Mouse (Mus musculus) layer of hippocampus, adult 8-10 months (tissue): Measurements from ENCODE around the gene Plin2. TPM values are rescaled to one million over a fixed set of nuclear protein-coding genes. Genes with fewer than 3 reads are reported as not detected.

Experiments
- DNase-seq, 2 experiments: peaks; one replicate each; pipeline ENCODE4 v3.0.0; 2022; ENCODE audit warnings: low spot score in 2 of 2
- total RNA-seq, 4 experiments: library from RNA; stranded (reverse); gene quantifications; 2 replicates each; pipeline ENCODE4 v1.2.4; 2022

Plin2 gene
- 10 to 100 TPM; 17.4 to 28.7 (median 23.2) TPM for total RNA-seq

DNA sequence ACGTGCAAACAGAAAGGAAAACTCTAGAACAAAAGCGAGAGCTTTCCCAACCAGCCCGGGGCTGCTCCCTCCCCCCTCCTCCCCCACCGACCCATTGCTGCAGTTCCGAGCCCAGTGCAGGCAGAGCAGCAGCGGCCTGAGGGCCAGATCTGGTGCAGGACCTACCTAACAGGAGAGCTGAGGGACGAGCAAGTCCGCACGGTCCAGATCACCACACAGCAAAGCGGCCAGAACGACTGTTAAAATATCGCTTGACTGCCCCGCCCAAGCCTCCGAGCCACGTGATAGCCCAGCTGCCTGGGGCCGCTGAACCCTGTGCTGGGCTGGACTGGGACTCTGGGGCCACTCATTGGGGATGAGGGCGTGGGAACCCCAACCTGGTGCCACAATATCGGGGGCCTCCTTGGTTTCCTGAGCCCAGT, at the start of gene Plin2:
Gene Plin2, minus strand, starts transcription at position 281 of the 422 bp plus-strand sequence.
- DNase-seq, result peak in 1 of 2 experiments; percentile 12

DNA sequence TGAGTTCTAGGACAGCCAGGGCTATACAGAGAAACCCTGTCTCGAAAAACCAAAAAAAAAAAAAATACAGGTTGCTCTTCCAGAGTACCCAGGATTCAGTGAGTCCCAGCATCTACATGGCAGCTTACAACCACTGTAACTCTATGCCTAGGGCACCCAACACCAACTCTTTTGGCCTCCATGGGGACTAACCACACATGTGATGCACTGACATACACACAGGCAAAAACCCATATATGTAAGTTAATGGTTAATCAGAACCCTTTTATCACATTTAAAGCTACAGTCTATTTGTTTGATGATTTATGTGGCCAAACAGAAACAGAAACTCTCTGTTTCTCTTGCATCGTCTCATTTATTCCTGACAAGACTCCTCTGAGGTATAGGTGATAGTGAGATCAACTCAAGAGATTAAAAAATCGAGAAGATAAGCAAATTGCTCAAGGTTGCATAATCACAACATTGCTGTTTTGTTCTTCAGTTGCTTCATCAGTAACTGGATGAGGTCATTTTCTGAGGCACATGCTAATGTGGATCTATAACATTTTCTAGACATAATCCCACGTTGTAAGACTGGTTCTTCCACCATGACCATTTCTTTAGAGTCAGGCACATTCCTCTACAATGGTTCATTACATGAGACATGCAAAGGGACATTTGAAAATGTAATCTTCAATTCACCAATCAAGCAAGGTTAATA, 49.2 kb upstream of the Plin2 start:
- no peak for DNase-seq

DNA sequence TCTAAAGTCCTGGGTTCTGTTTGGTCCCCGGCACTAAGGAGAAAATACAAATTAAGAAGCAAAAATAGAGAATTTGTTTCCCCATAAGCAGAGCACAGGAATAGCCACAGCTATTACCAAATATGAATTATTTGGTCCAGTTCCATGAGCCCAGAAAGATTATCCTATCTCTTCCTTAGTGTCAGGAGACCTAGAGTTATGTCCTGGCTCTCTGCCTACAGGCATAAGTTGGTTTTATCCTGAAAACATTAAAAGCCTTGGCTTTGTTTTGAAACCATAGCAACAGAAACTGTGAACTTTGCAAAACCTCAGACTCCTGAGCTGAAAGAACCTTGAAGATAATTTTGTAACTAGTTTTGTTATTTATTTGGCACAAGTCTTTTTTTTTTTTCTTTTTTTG, 47.3 kb upstream of the Plin2 start:
- no peak for DNase-seq

DNA sequence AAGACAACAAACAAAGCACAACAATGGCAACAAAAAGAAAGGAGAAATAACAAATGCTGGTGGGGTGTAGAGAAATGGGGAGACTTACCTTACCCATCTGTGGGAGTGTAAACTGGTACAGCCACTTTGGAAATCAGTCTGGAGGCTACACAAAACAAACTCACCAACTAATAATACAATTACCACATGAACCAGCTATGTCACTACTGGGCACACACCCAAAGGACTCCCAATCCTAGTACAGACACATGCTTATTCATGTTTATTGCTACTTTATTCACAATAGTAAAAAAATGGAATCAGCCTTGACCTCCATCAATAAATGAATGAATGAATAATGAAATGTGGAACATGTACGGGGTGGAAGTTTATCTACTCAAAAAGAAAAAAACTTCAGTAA, 45.5 kb upstream of the Plin2 start:
- DNase-seq, result peak in 1 of 2 experiments; percentile 9

DNA sequence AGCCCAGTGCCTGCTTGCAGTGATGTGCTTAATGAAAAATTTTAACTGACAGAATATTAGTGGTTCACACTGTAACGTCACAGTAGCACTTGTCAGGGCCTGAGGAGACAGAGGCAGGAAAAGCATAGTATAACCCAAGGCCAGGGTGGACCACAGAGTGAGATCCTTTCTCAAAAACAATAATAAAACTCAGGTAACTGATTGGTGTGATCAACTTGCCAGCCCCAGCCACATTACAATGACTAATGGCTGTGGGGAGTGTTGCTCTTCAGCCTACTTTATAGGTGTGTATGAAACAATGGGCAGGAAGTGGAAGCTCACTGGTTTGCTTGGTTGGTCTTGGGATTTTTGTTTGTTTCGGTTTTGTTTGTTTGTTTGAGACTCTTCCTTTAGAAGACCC, 43.7 kb upstream of the Plin2 start:
- no peak for DNase-seq

DNA sequence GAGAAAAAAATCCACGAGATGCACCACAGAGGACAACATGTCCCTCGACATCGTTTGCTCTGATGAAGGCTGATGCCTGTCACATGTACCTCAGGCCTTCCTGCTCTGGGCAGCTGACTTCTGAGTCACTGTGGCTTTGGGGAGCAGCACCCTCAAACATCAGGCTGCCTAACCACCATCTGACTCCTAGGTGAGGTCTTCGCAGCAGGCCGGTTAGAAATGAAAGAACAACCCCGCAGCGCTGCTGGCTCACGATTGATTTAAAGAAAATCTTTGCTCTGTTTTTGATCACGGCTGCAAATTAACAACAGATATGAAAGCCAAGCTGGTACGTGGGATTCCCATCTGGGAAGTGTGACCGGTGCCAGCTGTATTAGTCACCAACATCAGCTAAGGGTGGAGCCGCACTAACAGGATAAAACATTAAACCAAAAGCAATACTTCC, 42.9 kb upstream of the Plin2 start:
- peak; percentile 66 to 85 for DNase-seq

DNA sequence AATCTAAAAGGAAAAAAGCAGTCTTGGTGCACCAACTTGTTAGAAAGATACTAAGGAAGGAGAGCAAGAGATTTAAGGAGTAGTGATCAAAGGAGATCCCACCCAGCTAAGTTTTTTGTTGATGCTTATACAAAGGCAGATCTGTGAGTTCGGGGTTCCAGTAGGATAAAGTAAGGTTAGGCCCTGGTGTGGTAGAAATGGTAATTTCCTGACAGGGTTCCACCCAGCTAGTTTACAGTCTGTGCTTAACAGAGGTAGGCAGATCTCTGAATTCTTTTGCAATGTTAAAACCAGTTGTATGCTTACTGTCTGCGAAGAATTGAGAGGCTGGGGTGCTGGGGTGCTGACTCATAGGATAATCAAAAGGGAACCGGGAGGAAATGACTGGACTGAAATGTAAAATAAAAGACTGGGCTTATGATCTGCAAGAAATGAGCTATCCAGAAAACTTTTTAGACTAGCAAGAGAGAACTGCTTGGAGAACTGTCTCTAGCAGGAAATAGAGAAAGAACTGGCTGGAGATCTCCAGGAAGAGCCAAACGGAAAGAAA, 40.9 kb upstream of the Plin2 start:
- DNase-seq, result no peak

DNA sequence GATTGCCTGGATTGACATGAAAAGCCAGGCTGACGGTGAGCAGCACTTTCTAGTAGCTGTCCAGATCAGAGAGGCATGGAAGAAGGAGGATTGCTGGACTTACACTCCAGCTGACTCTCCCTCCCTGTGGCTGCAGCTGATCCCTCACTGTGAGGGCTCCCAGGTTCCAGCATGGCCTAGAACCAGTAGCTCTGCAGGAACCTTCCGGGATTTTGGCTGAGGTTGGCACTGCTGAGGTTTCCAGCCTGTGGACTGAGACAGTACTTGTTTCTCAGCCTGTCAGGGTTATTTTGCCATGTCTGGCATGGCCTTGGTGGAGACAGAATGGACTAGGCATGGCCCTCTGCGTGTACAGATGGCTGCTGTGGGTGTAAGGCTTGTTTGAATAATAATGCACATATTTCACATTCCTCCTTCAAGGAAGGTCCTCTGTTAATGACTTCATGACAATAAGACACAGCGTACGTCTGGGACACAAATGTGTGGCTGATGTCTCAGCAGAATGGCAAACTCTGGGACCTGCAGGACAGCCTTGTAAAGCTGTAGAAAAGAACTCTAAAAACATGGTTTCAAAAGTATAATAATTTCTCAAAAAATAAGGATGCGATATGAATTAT, 40.3 kb upstream of the Plin2 start:
- no peak for DNase-seq

DNA sequence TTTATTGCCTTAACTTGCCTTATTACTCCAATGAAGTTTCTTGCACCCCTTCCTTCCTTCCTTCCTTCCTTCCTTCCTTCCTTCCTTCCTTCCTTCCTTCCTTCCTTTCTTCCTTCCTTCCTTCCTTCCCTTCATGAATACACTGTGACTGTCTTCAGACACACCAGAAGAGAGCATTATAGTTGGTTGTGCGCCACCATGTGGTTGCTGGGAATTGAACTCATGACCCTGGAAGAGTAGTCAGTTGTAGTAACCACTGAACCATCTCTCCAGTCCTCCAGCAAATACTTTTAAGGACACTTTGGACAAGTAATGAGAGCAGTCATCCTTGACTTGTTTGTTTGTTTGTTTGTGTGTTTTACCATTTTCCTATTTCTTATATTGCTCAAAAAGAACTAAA, 38.9 kb upstream of the Plin2 start:
- no peak for DNase-seq

DNA sequence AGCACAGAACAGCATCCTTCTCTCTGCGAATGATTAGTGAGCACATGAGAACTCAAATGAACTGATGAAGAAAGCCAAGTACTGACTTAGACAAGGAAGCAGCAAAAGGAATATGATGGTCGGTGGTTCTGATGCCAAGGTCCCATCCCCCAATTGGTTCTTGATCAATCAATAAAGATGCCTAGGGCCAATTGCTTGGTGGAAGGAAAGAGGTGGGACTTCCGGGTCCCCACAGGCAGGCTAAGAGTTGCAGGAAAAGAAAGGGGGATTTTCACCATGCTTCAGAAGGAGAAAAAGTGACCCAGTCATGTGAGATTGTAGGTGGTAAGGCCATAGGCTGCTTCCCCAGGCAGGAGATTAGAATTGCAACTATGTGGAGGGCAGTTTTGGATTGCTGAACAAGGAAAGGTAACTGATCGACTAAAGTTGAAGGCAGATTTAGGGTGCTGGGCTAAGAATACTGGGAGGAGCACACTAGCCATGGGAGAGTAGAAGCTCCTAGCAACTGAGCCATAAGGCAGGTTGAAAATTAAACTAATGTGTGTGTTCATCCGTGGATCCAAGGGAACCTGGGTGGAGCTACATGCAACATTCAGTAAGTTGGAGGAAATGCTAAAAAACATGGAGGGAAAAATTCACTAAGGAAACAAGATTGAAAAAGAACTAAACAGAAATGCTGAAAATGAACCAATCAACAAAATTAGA, 29.5 kb upstream of the Plin2 start:
- no peak for DNase-seq

DNA sequence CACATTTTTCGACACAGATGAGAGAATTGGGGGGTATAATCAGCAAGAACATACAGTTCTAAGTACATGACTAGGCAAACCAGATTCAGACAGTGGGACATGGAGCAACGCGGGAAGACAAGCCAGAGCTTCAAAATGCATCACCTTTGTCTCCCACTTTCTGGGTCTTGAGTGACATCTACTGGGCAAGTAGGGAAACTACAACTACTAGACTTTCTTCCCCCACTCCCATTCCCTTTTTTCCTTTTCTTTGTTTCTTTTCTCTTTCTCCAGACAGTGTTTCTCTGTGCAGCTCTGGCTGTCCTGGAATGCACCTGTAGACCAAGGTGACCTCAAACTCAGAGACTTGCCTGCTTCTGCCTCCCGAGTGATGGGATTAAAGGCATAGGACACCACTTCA, 27.0 kb upstream of the Plin2 start:
- peak in 1 of 2 experiments; percentile 7 for DNase-seq

DNA sequence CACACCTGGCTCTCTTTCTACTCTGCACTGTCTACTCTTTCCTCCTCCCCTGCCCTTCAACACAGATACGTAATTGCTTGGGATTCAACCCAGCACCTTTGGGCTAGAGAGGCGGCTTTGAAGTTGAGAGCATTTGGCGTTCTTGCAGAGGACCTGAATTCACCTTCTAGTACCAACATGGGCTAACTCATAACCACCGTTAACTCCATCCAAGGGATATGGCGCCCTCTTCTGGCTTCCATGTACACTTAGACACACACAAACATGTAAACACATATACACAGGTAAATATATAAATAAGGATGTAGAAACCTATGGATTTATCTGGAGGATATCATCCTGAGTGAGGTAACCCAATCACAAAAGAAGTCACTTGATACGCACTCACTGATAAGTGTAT, 25.2 kb upstream of the Plin2 start:
- no peak for DNase-seq

DNA sequence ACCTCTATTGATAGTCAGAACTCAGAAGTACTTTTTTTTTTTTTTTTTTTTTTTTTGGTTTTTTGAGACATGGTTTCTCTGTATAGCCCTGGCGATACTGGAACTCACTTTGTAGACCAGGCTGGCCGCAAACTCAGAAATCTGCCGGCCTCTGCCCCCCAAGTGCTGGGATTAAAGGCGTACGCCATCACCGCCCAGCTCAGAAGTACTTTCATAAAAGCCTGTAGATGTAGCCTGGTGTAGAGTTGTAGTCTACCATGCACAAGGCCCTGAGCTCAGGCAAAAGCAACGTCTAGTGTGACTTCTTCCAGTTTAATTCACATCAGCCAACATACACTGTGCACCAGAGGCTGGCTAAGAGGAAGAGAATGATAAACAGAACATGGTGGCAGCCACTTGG, 23.1 kb upstream of the Plin2 start:
- no peak for DNase-seq

DNA sequence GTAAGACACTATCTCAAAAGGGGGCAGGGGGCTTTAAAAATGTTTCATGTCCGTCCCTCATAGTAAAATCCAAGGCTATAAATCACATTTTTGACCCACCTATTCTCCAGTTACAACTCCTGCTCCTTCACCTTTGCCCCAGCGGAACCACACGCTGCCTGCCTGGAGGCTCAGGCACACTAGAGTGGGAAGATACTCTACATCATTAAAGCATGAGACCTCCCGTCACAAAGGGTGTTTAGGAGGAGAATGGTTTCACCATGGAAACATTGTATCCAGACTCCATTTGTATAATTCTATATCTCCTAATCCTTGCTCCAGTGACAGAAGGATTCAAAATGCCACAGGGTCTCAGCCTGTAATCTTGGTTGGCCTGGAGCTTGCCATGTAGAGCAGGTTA, 21.4 kb upstream of the Plin2 start:
- no peak for DNase-seq

DNA sequence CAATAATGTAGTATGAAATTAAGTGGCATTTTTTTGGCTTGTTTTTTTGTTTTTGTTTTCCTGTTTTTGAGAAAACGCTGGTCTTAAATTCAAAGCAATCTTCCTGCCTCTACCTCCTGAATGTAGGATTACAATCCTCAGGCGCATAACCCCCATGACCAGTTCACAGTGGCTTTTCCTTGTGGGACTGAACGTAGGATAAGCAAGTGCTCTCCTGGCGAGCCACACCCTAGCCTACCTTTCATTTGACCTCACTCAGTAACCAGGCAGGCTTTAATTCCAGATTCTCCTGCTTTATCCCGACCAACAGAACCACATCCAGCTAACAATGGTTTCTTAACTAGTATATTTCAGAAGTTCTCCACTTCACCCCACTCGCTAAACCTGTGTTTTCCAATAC, 20.9 kb upstream of the Plin2 start:
- DNase-seq, result no peak

DNA sequence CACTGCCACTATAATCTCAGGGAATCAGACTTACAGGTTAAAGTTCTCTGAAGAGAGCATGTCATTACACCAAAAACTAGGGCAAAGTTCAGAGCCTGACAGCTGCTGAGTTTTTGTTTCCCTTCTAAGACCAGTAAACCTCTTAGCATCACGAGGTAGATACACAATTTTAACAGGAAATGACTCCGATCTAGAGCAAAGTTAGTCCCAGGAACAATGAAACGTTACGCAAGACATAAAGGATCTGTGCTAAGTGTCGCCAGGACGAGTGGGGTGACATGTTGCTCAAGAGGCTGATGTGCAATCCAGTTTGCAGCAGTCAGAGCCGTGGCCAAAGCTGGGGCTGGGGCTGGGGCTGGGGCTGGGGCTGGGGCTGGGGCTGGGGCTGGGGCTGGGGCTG, 20.3 kb upstream of the Plin2 start:
- no peak for DNase-seq

DNA sequence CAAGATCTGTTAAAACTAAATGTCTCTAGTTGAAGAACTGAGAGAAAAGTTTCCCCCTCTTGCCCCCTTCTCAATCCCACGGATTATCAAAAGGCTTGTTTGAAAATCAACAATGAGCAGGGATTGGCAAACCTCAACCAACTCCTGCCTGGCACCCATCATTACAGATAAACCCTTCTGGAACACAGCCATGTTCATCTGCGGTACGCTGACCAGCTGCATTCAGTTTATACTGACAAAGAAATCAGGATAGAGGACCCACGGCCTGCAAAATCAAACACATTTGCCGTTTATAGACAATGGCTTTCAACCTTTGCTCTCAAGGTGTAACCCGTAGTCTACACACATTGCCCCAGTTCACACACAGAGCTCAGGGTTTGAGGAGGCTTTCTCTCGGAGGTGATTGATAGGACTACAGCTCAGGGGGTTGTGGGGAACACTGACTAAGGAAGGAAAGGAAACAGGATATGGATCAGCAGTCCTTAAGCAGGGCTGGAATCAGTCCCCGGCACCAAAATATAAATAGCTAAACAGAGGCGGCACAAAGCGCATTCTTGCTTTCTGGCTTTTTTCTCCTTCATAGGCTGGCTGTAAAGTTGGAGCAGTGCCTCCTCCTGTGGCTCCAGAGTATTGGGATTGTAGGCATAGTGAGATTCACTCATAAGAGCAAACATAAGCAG, 19.3 kb upstream of the Plin2 start:
- no peak for DNase-seq

DNA sequence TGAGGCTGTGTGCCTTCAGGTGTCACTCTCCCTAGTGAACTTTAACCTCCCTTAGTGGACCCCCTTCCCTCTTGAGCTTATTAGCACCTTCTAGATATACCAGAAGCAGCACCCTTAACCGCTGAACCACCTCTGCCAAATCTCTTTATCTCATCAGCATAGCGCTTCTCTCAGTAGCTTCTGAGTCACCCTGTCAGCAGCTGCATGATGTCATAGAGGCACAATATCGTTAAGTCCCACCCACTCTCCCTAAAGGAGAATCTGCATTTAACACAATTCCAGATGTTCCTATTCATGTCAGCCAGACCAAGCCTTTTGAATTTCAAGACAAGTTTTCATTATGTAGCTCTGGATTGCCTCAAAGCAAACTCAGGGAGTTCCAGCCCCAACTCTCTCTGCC, 16.7 kb upstream of the Plin2 start:
- DNase-seq, result no peak

DNA sequence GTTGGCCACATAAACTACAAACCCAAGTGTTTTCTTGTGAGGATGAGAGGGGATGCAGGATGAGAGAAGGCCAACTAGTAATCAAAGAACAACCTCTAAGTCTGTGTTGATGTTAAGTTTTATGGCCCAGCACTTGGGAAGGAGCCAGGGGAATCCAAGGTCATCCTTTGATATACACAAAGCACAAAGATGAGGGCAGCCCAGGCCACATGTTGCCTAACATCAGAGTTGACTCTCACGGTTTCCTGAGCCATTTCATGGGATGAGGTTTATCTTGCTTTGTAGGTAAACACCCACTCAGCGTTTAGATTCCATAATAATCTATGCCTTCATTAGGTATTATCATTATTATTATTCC, 16.1 kb upstream of the Plin2 start:
- no peak for DNase-seq

DNA sequence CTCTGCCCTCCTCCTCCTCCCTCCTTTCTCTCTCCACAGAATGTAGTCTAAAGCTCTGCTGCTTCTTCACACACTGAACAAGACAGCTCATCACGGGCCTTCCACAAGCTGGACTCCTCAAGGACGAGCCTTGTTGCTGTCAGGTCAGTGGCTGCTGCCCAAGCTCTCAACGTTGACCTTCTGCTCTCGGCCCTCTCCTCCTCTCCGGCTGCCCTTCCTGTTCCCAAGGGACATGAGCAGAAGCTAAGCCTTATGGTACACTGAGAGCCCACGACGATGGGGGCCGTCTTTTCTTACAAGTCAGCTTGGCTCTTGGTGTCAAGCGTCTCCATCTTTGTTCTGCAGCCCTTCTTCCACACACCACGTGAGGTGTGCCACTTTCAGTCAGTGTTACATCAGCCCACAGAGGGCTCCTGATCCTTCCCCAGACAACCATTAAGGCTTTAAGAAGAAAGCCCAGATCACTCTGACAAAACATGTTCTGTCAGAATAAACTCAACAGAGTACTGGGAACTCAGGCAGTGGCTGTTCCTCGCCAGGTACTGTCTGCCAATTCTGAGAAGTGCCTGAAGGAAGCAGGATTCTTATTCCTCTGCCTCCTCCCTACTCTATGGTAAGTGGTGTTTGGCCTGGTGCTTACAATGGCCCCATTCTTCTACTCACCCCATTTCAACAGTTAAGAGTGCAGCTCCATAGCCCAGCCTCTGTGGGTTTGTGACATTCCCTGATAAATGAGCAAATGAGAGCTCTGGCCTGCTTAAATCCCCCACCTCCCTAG, 15.6 kb upstream of the Plin2 start:
- no peak for DNase-seq

DNA sequence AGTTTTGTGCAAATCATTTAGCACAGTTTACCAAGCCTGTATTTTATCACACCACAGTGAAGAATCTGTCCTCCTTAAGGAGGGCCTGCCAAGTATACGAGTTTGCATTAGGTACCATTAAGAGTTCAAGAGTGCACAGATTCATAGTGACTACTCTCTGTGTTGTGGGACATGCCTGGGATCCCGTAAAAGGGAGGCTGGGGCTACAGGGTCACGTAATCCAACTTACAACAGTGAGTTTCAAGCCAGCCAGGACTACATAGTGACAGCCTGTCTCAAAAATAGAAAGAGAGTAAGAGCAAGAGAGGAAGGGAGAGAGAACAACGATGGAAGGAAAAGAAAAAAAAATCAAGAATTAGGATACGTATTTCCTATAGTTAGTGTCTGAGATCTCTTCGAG, 14.9 kb upstream of the Plin2 start:
- DNase-seq, result no peak
